Mouse (Mus musculus) G1E-ER4 (cell line): Measurements from ENCODE around the gene Cyp1a2. TPM values are rescaled to one million over a fixed set of nuclear protein-coding genes. Genes with fewer than 3 reads are reported as not detected.

ENCODE experiments used
- GATA1 ChIP-seq: IDR thresholded peaks from one replicate; pipeline ENCODE4 v1.8.0; 2012; ENCODE audit warnings: low read length, inconsistent platforms
- polyA plus RNA-seq: library from polyadenylated mRNA; stranded (reverse); fragments of >175 nt; gene quantifications from 2 replicates; pipeline ENCODE4 v1.2.3, GENCODE M21; 2012

Cyp1a2 gene
- polyA plus RNA-seq, 1 experiment: not detected

DNA sequence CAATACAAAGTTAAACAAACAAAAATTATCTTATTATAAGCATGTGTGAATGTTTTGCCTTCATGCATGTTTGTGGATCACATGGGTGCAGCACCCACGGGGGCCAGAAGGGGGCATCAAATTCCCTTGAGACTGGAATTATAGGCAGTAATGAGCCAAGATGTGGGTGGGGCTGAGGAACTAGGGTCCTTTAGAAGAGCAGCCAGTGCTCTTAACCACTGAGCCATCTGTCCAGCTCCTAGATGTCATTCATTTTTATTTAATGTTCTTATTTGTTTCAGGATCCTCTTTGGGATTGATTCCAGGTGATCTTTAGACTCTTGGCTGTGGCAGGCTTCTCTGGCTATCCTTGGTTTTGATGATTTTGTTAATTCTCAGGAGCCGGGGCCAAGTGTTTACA, 4.7 kb upstream of the Cyp1a2 start:
- TF ChIP-seq GATA1: no peak

DNA sequence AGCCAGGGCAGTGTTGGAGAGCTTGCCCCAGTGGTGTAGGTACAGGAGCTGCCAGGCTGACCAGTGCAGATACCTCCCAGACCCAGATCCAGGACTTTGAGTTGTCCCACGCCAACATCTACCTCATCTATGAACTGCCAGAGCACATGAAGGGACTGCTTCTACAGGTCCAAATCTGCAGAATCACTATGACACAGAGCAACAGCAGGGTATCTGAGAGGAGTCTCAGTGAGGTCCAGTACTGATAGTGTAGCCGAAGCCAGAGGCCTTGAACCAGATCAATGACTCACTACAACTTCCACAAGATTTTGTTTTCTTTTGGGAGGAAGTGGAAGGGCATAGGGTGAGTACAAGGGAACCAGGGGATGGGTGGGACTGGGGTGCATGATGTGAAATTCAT, 4.2 kb upstream of the Cyp1a2 start, which contains the start of gene Cyp1a1:
Gene Cyp1a1, plus strand, starts transcription at position 178 of the 400 bp plus-strand sequence.
- TF ChIP-seq GATA1: no peak

DNA sequence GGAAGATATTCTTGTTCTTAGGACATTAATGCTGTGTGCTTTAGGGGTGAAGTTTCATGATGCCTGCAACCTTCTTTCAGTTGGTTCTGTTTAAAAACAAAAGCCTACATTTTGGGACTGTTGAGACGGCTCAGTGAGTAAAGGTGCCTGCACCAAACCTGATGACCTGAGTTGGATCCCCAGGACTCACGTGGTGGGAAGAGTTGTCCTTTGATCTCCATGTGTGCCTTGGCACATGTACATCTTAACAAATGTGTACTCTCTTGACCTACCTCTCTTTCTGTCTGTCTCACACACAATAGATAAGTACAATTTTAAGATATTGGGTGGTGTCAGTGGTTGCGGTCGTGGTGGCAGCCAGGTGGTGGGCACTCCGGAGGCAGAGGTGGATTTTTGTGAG, 2.5 kb upstream of the Cyp1a2 start:
- no peak for TF ChIP-seq GATA1

DNA sequence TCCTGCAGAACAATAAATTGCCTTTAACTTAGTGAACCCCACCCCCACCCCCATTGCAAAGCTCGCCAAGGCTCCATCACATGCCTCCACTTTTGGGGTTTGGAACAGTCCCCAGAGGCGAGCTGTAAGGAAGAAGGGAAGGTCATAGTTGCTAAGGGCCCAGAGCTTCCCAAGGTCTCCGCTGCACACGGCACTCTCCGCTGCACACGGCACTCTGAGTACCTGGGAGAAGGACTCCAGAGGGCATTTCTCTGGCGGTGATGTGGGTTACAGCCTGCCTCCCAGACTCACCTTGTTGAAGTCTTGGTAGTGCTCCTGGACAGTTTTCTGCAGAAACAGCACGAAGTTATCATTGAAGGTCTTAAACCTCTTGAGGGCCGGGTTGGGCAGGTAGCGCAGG, 2.1 kb downstream of the Cyp1a2 start:
- TF ChIP-seq GATA1: no peak

DNA sequence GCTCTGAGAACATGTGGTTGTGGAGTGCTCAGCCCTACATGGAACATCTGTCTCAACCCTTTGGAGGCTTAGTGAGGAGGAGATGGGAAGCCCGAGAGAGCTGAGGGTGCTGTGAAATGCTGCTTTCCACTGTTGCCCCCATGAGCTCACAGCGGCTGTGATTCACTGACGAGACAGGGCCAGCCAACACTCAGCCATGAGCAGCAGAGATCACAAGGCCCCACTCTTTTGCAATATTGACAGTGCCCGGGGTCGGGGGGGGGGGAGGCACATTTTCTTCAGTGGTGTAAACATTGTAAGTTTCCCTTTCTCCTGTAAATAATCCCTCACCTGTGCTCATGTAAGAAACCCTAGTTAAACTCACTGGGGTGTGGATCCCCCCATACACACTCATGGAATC, 12.0 kb downstream of the Cyp1a2 start:
- no peak for TF ChIP-seq GATA1

DNA sequence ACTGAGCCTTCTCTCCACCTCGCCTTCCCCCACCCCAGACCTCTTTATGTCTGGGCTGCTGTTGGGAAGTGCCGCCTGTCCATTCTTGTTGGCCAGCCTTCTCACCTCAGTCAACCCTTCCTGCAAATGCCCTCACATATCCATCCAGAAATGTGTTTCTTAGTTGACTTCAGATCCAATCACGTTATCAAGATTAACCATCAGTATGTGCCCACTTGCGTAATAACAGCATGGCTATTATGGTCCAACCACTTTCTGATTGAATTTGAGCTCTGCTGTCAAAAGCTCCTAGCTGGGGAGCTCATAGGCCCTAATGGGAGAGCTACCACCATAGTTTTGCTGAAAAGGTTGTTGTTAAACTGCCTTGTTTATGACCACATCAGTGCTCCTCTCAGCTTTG, 12.5 kb downstream of the Cyp1a2 start:
- no peak for TF ChIP-seq GATA1

DNA sequence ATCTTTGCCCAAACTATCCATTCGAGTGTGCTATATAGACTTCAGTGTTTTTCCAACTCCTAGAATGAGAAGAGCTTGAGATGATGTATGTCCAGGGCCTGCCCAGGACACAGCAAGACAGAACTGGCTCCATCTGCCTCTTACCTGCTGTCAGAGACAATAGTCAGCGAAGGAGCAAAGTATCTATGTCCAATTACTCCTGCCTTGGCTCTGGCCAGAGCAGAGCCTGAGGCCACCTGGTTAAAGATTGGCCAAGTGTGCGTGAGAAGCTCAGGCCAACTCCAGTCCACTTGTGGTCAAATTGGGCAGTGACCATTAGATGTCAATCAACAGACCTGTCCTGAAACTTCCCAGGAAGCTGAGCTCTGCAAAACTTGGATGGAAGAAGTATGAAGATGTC, 13.9 kb downstream of the Cyp1a2 start:
- no peak for TF ChIP-seq GATA1

DNA sequence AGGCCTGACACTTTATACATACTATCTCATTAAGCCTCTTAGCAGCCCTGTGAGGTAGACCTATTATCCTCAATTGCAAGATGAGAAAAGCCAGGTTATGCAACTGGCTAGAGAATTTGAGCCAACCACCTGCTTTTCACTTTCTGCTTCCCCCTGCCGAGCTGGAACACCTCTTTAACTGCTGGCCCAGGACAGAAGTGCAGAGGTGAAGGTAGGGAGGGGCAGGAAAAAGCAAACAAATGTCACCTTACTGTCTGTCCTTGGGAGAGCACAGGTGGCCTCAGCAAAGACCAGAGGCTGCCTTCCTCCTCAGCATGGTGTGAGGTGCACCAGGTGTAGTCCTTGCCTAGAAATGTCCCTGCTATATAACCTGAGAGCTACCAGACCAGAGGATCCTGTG, 15.2 kb downstream of the Cyp1a2 start:
- TF ChIP-seq GATA1: no peak

DNA sequence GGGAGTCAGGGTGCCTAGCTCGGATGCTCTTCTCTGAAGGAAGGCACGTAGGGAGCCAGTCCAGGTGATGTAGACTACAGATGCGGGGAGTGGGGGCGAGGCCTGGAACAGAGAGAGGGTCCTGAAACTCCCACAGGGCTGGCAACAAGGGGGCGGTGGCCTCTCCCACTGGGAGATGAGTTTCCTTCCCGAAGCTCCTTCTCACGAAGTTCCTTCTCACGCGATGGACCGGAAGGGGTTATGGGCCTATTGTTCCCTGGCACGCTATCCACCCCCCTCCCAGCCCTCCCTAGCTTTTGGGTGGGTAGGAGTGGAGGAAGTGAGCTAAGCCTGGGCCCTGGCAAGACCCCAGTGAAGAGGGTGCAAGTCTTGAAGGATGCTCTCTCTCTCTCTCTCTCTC, 15.7 kb downstream of the Cyp1a2 start:
- no peak for TF ChIP-seq GATA1

DNA sequence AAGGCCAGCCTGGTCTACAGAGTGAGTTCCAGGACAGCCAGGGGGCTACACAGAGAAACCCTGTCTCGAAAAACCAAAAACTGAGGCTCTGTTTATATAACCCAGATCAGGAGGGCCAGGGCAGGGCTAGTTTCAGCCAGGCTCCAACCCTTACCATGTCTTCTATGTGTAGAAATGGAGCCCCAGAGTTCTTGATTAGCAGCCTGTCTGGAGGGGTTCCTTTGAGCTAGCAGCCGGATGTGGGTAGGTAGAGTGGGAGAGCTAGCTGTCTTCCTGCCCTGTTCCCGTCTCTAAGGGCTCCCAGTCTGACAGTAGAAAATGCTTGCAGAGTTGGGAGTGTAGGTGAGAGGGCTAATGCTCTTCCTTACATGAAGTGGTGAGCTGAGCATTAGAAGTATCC, 16.4 kb downstream of the Cyp1a2 start:
- no peak for TF ChIP-seq GATA1

DNA sequence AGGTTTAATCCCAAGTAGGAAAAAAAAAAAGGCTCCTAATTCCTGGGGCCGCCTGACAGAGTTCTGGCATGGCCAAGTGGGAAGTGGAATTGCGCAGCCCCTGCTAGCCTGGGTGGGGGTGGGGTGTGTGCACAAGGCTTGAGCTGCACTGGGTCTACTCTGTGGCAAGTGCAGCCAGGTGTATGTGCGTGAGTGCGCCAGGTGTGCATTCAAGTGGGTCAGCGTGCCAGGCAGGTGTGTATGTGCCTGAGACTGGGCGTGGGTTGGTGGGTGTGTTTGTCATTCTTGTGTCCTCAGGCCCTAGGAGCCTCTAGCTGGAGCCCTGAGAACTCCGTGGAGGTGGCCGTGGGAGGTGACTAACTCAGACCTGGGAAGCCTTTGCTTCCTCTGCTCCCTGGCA, 17.0 kb downstream of the Cyp1a2 start:
- TF ChIP-seq GATA1: no peak

DNA sequence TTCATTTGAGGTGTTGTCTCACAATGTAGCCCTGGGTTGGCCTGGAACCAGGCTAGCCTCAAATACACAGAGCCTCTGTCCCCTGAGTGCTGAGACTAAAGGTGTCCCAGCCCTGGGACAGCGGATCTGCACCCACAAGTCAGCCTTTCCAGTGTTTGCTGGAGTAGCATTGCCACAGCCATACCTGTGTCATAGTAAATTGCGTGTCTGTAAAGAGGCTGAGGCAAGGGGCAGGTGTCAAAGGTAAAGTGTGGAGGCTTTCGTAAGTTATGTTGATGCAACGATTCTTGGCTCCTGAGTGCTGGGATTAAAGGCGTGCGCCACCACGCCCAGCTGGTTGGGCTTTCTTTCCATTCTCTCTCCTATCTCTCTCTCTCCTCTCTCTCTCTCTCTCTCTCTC, 18.9 kb downstream of the Cyp1a2 start:
- no peak for TF ChIP-seq GATA1

DNA sequence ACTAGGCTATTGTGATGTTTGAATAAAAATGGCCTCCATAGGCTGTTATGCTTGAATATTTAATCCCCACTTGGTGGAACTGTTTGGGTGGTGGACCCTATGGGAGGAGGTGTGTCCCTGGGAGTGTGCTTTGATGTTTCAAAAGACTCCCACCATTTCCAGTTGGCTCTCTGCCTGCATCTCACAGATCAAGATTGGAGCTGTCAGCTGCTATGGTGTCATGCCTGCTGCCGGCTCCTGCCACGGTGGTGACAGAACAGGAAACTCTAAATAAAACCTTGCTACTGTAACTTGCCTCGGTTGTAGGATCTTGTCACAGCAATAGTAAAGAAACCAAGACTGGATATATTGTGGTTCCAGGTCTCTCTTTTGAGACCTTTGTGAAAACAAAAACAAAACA, 22.0 kb downstream of the Cyp1a2 start:
- no peak for TF ChIP-seq GATA1

DNA sequence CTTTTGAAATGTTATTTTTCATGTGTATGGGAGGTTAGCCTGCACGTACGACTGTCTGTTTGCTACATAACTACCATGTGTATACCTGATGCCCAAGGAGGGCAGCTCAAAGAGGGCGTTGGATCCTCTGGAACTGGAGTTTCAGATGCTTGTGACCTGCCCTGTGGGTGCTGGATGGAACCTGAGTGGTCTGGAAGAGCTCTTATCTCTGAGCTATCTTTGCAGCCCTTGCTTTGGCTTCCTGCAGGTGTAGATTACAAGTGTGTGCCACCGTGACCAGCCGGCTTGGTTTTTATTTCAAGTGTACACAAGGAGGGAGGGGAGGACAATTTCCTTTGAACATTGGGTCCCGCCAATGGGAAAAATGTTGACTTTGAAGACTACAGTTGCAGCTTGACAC, 23.0 kb downstream of the Cyp1a2 start:
- peak; percentile 43 for TF ChIP-seq GATA1

DNA sequence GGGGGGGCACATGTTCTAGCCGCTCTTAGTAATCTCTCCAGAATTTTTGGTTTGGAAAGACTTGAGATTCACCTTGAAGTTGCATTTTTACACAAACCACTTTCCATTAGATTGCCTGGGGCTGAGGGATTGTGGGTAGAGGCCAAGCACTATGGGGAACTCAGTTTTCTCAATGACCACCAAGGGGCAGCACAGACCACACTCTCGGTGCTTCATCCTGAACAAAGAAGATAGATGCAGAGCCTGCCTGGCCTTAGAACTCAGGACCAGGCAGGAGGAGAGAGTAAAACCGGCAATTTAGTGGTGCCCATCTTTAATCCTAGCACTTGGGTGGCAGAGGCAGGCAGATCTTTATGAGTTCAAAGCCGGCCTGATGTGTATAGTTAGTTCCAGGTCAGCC, 23.7 kb downstream of the Cyp1a2 start:
- TF ChIP-seq GATA1: no peak

DNA sequence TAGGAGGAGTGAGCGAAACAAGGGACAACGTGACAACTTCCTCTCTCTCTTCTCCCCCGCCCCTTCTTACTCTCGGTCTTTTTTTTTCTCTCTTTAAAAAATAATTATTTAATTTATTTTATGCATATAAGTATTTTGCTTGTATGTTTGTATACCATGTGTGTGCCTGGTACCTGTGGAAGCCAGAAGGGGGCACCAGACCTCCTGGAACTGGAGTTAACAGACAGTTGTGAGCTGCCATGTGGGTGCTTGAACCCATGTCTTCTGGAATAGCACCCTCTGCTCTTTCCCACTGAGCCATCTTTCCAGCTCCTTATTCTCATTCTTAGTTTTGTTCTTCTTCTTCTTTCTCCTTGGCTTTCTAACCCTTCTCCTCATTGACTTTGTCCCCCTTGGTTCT, 24.5 kb downstream of the Cyp1a2 start:
- TF ChIP-seq GATA1: no peak

DNA sequence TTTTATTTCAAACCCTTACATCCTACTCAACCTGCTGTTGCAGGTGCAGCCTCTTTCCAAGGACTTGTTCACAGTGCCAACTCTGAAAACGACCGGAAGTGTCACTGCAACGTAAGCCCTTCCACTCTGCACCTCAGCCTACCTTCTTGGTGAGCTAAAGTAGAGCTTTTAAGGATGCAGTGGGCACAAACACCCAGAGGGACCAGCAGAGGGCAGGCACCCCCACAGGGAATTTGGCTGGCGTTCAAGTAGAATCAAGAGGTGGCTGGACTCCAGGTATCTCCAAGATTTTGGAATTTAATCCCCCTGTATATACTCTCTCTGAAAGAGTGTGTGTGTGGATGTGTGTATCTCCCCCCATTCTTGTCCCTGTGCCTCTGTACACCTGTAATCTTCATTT, 25.7 kb downstream of the Cyp1a2 start:
- TF ChIP-seq GATA1: no peak

DNA sequence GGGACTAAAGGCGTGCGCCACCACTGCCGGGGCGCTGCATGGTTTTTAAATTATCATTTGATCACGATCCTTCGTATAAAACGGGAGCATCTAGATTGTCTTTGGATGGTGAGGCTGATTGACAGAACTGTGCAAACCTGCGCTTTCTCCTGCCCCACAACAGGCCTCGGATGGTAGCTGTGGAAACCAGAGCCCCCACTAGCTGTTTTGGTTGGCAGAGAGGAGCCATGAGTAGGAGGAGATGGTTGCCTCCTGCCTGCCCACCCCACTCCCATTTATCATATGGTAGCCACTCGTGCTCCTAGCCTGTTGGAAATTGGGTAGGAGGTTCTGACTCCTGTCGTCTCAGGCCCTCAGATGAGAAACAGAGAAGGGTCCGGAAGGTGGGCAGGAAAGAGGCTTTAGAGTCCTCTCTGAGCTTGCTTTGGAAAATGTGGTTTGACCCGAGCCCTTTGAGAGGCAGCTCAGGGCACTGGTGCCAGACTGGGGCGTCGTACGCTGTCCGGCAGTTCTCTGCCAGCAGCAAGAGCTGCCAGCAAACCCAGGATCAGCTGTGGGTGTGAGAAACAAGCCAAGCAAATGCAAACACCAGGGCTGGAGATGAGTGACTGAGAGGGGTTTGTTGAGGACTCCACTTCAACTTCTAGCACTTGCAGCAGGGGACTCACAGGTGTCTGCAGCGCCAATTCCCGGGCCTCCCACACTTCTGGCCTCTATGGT, 26.7 kb downstream of the Cyp1a2 start:
- TF ChIP-seq GATA1: no peak
